Mouse (Mus musculus) ES-E14 (cell line): Measurements from ENCODE around the gene Mbd6. TPM values are rescaled to one million over a fixed set of nuclear protein-coding genes. Genes with fewer than 3 reads are reported as not detected.

Experiments
- DNase-seq: peaks from one replicate; pipeline ENCODE4 v3.0.0-alpha.2; 2013; ENCODE audit warnings: low read depth, low spot score
- H3K27ac ChIP-seq: 2 replicates; pipeline ENCODE4 v1.5.1; 2012; ENCODE audit warnings: low read depth, mild to moderate bottlenecking, low read length, moderate library complexity, mixed read lengths; ENCODE audit not compliant: poor library complexity, insufficient read depth, severe bottlenecking
- H3K36me3 ChIP-seq: 2 replicates; pipeline ENCODE4 v1.6.1; 2012; ENCODE audit warnings: mild to moderate bottlenecking, low read length, moderate library complexity, mixed read lengths; ENCODE audit not compliant: control insufficient read depth, poor library complexity, insufficient read depth, severe bottlenecking
- H3K4me1 ChIP-seq, 2 experiments: fragments of 150-350 bp in 1 of 2; sonication (generic) in 1 of 2; 2 replicates each; pipeline ENCODE4 v1.6.1; 2012; ENCODE audit warnings: low read length in 2 of 2, mild to moderate bottlenecking in 1 of 2, mixed read lengths in 1 of 2; ENCODE audit not compliant: control insufficient read depth in 2 of 2, insufficient read depth in 2 of 2, poor library complexity in 1 of 2
- H3K4me3 ChIP-seq, 2 experiments: fragments of 150-350 bp in 1 of 2; sonication (generic) in 1 of 2; 2 replicates each; pipeline ENCODE4 v1.5.1; 2012; ENCODE audit warnings: low read length in 2 of 2, low read depth in 1 of 2, mild to moderate bottlenecking in 1 of 2, mixed read lengths in 1 of 2; ENCODE audit not compliant: insufficient read depth in 1 of 2, poor library complexity in 1 of 2, severe bottlenecking in 1 of 2
- H3K9ac ChIP-seq: 2 replicates; pipeline ENCODE4 v1.6.1; 2012; ENCODE audit warnings: low read depth, mild to moderate bottlenecking, low read length, mixed read lengths; ENCODE audit not compliant: poor library complexity, insufficient read depth, severe bottlenecking
- H3K9me3 ChIP-seq: fragments of 150-350 bp; sonication (generic); 2 replicates; pipeline ENCODE4 v1.6.1; 2012; ENCODE audit warnings: low read depth, mild to moderate bottlenecking, low read length; ENCODE audit not compliant: control insufficient read depth, insufficient read depth
- CHD2 ChIP-seq: IDR thresholded peaks from 2 replicates; pipeline ENCODE4 v1.6.1; 2014; ENCODE audit warnings: mild to moderate bottlenecking, low read depth, low read length, inconsistent platforms
- HCFC1 ChIP-seq: IDR thresholded peaks from 2 replicates; pipeline ENCODE4 v1.6.1; 2012; ENCODE audit warnings: low read length, inconsistent platforms, borderline replicate concordance; ENCODE audit not compliant: insufficient read depth
- MAFK ChIP-seq: IDR thresholded peaks from 2 replicates; pipeline ENCODE4 v1.6.1; 2014; ENCODE audit warnings: mild to moderate bottlenecking, low read depth, low read length, inconsistent platforms; ENCODE audit not compliant: insufficient read depth
- ZC3H11A ChIP-seq: IDR thresholded peaks from 2 replicates; pipeline ENCODE4 v1.6.1; 2012; ENCODE audit warnings: low read depth, mild to moderate bottlenecking, inconsistent platforms, low read length, borderline replicate concordance
- ZNF384 ChIP-seq: IDR thresholded peaks from 2 replicates; pipeline ENCODE4 v1.6.1; 2012; ENCODE audit warnings: low read depth, low read length, inconsistent platforms
- in situ Hi-C, 2 experiments: fragments of 600-800 bp; cut with MboI; formaldehyde crosslinking; loops; one replicate each; pipeline ENCODE4 v1.15.1; 2025; ENCODE audit warnings: low sequenced_read_pairs in 2 of 2, inconsistent platforms in 1 of 2; ENCODE audit not compliant: unreplicated experiment in 2 of 2
- total RNA-seq: library from RNA; depleted of rRNA; stranded (reverse); fragments of 300-350 nt; gene quantifications from 2 replicates; pipeline ENCODE4 v1.2.3, GENCODE M21; 2012

The Mbd6 gene
- total RNA-seq, 1 experiment, result 15.8 TPM

DNA sequence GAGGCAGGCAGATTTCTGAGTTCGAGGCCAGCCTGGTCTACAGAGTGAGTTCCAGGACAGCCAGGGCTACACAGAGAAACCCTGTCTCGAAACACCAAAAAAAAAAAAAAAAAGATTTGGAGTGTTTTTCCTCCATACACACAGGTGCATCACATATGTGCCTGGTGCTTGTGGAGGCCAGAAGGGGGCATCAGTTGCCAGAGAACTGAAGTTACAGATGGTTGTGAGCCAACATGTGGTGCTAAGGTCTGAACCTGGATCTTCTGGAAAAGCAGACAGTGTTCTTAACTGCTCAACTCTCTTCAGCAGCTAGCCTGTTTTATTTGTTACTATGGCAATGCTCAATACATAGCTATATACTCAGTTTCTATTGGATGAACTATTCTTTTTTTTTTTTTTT lies 9.1 kb downstream of the Mbd6 start:
- TF ChIP-seq MAFK (no peak), ZNF384 (no peak), HCFC1 (no peak), ZC3H11A (no peak), CHD2 (no peak)
- in situ Hi-C loops, result no loop called here
- no peaks in the 10 kb centered on the region for H3K9me3 ChIP-seq

DNA sequence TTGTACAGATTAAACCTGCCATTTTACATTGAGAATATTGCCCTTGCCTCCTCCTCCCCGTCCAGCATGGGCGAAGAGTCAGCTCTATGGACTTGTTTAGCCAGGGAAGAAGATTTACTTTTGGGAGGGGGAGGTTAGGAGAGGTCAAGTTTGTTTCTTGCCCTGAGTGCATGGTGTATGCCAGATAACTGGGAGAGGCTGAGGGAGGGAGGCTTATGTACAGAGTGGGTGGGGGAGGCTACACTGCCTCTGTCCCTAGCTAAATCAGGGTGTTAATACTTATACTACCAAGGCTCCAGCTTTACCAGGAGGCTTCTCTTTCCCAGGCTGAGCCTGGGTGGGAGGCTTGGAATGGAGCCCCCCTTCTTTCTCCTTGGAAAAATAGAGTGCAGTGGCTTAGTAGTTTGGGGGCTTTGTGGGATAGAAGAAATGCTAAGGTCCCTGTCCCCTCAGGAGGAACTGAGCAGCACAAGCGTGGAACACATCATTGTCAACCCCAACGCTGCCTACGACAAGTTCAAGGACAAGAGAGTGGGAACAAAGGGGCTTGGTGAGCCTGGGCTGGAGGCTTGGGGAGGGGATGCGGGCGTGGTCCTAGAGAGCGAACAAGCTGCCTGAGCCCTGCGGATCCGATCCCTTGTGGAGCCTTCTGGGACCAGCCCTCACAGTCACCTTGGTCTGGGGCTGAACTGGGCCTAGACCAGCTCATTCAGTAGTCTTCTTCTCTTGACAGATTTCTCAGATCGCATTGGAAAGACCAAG lies 14.4 kb downstream of the Mbd6 start:
- Histone ChIP-seq H3K36me3 (peaks cover 43% of the 10 kb centered on the region), H3K9ac (no peak overlapping the region; the same call in 1 of the 2 replicates), H3K9me3 (no peaks in the 10 kb centered on the region), H3K4me1 (peaks cover 21 to 23% of the 10 kb centered on the region in 2 experiments), H3K4me3 (no peak overlapping the region), H3K27ac (peak overlapping the region; percentile 9; the same call in 1 of the 2 replicates)
- in situ Hi-C loops, result no loop called here
- DNase-seq, result peak; percentile 78
- TF ChIP-seq CHD2, result no peak
- no peak for TF ChIP-seq ZC3H11A
- TF ChIP-seq MAFK, result no peak
- TF ChIP-seq ZNF384, result no peak
- TF ChIP-seq HCFC1, result no peak

More for the DNA sequence above, 9.1 kb downstream of the Mbd6 start:
- no peak overlapping the region for H3K9ac ChIP-seq
- peaks cover 7 to 17% of the 10 kb centered on the region in 2 experiments for H3K4me1 ChIP-seq
- no peak overlapping the region for H3K4me3 ChIP-seq
- no peak for DNase-seq
- peaks cover 61% of the 10 kb centered on the region for H3K36me3 ChIP-seq
- H3K27ac ChIP-seq, result no peak overlapping the region

DNA sequence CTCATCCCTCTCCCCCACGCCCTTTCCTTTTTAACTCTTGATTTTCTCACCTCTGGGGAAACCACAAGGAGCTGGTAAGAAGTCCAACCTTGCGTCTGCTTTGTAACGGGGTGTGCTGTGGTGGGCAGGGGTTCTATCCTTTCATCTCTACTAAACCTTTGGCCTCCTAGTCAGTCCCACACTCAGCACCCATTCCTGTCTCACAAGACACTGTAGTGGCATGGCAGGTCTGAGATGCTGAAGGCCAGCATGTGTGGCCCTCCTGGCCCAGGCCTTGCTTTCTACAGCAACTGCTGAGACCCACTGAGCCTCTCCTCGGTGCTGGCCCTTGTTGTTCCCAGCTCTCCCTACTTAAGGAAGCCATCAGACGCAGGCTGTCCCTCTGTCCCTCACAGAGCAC lies 16.4 kb downstream of the Mbd6 start:
- TF ChIP-seq HCFC1 (no peak), MAFK (no peak), ZNF384 (no peak), ZC3H11A (no peak), CHD2 (no peak)
- no peak for DNase-seq
- peaks cover 23 to 31% of the 10 kb centered on the region in 2 experiments for H3K4me1 ChIP-seq
- no peak overlapping the region for H3K4me3 ChIP-seq
- H3K9ac ChIP-seq, result no peak overlapping the region
- no peaks in the 10 kb centered on the region for H3K9me3 ChIP-seq
- in situ Hi-C loops, result no loop called here
- no peak overlapping the region for H3K27ac ChIP-seq
- peaks cover 42% of the 10 kb centered on the region for H3K36me3 ChIP-seq

DNA sequence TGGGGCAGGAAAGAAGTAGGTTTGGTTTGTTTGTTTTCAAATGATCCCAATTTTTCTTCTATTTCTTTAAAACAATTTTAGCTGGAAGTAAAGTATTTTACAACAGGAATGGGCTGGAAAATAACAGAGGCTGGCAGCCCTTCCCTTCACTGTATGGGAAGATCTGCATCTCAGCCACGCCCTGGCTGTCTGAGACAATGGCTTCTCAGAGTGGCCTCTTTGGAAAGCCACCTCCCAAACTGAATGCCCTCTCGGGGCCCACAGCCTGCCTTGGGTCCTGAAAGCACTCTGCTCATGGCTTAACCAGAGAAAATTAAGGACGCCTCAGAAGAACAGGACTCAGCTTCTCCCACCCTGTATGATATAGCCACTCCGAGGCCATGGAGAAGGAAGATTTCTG lies 18.9 kb downstream of the Mbd6 start:
- in situ Hi-C loops, result no loop called here
- DNase-seq, result no peak
- H3K27ac ChIP-seq, result peak overlapping the region; percentile 72; the same call in 1 of the 2 replicates

More for the DNA sequence above, 18.9 kb downstream of the Mbd6 start:
- TF ChIP-seq CHD2 (no peak), MAFK (no peak), HCFC1 (no peak), ZC3H11A (no peak), ZNF384 (no peak)
- Histone ChIP-seq H3K4me1 (peaks cover 20 to 38% of the 10 kb centered on the region in 2 experiments), H3K9me3 (no peaks in the 10 kb centered on the region), H3K9ac (peak overlapping the region; percentile 0; the same call in 1 of the 2 replicates), H3K4me3 (peak overlapping the region in 1 of 2 experiments; percentile 7; a peak in 1 of 4 replicates), H3K36me3 (peaks cover 24% of the 10 kb centered on the region)
